In genomic region chr4:129554512-129554911, GRCm38 (mm10) we compare ENCODE assay signal across 10 mouse cellular contexts. TPM values are rescaled to one million over a fixed set of nuclear protein-coding genes. Genes with fewer than 3 reads are reported as not detected.
DNase-seq lines count a peak whose midpoint lies in the region; ATAC-seq and TF ChIP-seq lines count a peak whose summit lies in the region.
"Not testable (repeated sequence)": the region's sequence is repeated elsewhere in the genome, so short reads cannot be mapped to it uniquely, and the experiment has no call there.
"Had no signal": no experiment of that assay in that cellular context is flagged by ENCODE, and none has a peak within 500 bp of the region (broad histone marks: within the 10 kb centered on the region; RNA-seq: fewer than 3 reads in every experiment).

No protein-coding gene starts in this region.

- H3K9ac ChIP-seq in ES-E14 (ENCODE audit: insufficient read depth, low read depth, low read length, poor library complexity, severe bottlenecking); forebrain, postnatal 0 days; hindbrain, embryonic 15.5 days; midbrain, embryonic 16.5 days (ENCODE audit: low read depth, low read length); neural tube, embryonic 15.5 days (replicated peaks): not testable (repeated sequence)

- in situ Hi-C loops in ES-E14 (cut with MboI; ENCODE audit: low sequenced_read_pairs in 2 of 2, unreplicated experiment in 2 of 2): not testable (repeated sequence)

- 64% methylated on average over 6 of the region's 6 CpGs for whole genome bisulfite sequencing in forebrain, postnatal 0 days
- WGBS in hindbrain, embryonic 15.5 days: 57% methylated on average over 6 of the region's 6 CpGs
- WGBS in midbrain, embryonic 16.5 days: 47% methylated on average over 4 of the region's 6 CpGs
- 57% methylated on average over 6 of the region's 6 CpGs for WGBS in neural tube, embryonic 15.5 days

- ATAC-seq in forebrain, postnatal 0 days: peak; percentile 38; the same call in 1 of the 2 replicates
- not testable (repeated sequence) for ATAC-seq in hindbrain, embryonic 15.5 days (ENCODE audit: low FRiP score, low read depth); midbrain, embryonic 16.5 days; neural tube, embryonic 15.5 days (ENCODE audit: low FRiP score)

- DNase-seq in ES-E14 (ENCODE audit: low read depth, low spot score): not testable (repeated sequence)
- DNase-seq in R1 (ENCODE audit: low read depth, low spot score): peak; percentile 52
- DNase-seq in brain, embryonic 14.5 days (ENCODE audit: low read depth): peak; percentile 19
- DNase-seq in forebrain, postnatal 0 days: peak; percentile 36
- DNase-seq in induced T-regulatory cell, adult 2 months (ENCODE audit: low read depth): peak; percentile 22

- peaks cover 5 to 18% of the 10 kb centered on the region in 2 experiments; a peak in 3 of 4 replicates for H3K4me1 ChIP-seq in ES-E14 (ENCODE audit: control insufficient read depth in 2 of 2, insufficient read depth in 2 of 2, low read length in 2 of 2, poor library complexity in 1 of 2)
- H3K4me1 ChIP-seq in forebrain, postnatal 0 days (ENCODE audit: insufficient read depth): not testable (repeated sequence)
- H3K4me1 ChIP-seq in hindbrain, embryonic 15.5 days (replicated peaks): peaks cover 22% of the 10 kb centered on the region
- H3K4me1 ChIP-seq in midbrain, embryonic 16.5 days (ENCODE audit: control insufficient read depth, insufficient read depth, low read length): peaks cover 13% of the 10 kb centered on the region
- peaks cover 20% of the 10 kb centered on the region for H3K4me1 ChIP-seq in neural tube, embryonic 15.5 days

- H3K4me2 ChIP-seq in forebrain, postnatal 0 days (ENCODE audit: low read depth): peak overlapping the region; percentile 89
- peak overlapping the region; percentile 83 for H3K4me2 ChIP-seq in hindbrain, embryonic 15.5 days
- peak overlapping the region; percentile 90 for H3K4me2 ChIP-seq in midbrain, embryonic 16.5 days (ENCODE audit: low read length)
- peak overlapping the region; percentile 94 for H3K4me2 ChIP-seq in neural tube, embryonic 15.5 days

- H3K27ac ChIP-seq in ES-E14 (ENCODE audit: insufficient read depth, low read depth, low read length, poor library complexity, severe bottlenecking); forebrain, postnatal 0 days (ENCODE audit: low read depth, low read length); hindbrain, embryonic 15.5 days (replicated peaks); midbrain, embryonic 16.5 days (ENCODE audit: low read length); neural tube, embryonic 15.5 days (replicated peaks): not testable (repeated sequence)

- not testable (repeated sequence) for H3K27me3 ChIP-seq in forebrain, postnatal 0 days (ENCODE audit: insufficient read depth, low read length); hindbrain, embryonic 15.5 days; midbrain, embryonic 16.5 days (ENCODE audit: control insufficient read depth, insufficient read depth, low read depth, low read length); neural tube, embryonic 15.5 days (replicated peaks)

- TF ChIP-seq POLR2A in brain, embryonic 14.5 days (IDR thresholded peaks at IDR 0.05; ENCODE audit: borderline replicate concordance, extremely low read depth, insufficient read depth, insufficient read length, poor library complexity, severe bottlenecking): not testable (repeated sequence)

- not testable (repeated sequence) for H3K9me3 ChIP-seq in ES-E14 (ENCODE audit: control insufficient read depth, insufficient read depth, low read depth, low read length); forebrain, postnatal 0 days (ENCODE audit: low read length); hindbrain, embryonic 15.5 days; midbrain, embryonic 16.5 days (replicated peaks; ENCODE audit: control insufficient read depth, low read length, poor library complexity, severe bottlenecking); neural tube, embryonic 15.5 days (replicated peaks)

- not testable (repeated sequence) for TF ChIP-seq CTCF in brain, embryonic 14.5 days (IDR thresholded peaks at IDR 0.05; ENCODE audit: borderline replicate concordance, extremely low read depth, insufficient read depth, insufficient read length); forebrain, postnatal 0 days (IDR thresholded peaks at IDR 0.05; ENCODE audit: low read depth)

- H3K36me3 ChIP-seq in ES-E14 (ENCODE audit: control insufficient read depth, insufficient read depth, low read length, poor library complexity, severe bottlenecking); forebrain, postnatal 0 days (ENCODE audit: insufficient read depth); hindbrain, embryonic 15.5 days; midbrain, embryonic 16.5 days (ENCODE audit: control insufficient read depth, insufficient read depth, low read length); neural tube, embryonic 15.5 days: not testable (repeated sequence)

- H3K4me3 ChIP-seq in ES-E14 (ENCODE audit: insufficient read depth in 1 of 2, low read depth in 1 of 2, low read length in 2 of 2, poor library complexity in 1 of 2, severe bottlenecking in 1 of 2); forebrain, postnatal 0 days (ENCODE audit: low read depth, low read length); hindbrain, embryonic 15.5 days; midbrain, embryonic 16.5 days (ENCODE audit: low read depth, low read length): not testable (repeated sequence)
- H3K4me3 ChIP-seq in neural tube, embryonic 15.5 days (replicated peaks): peak overlapping the region; percentile 50; the same call in 1 of the 2 replicates

TF ChIP-seq in ES-E14, 5 proteins besides CTCF, POLR2A, EP300 and RAD21:
- TF ChIP-seq ZNF384 (IDR thresholded peaks at IDR 0.05; ENCODE audit: low read depth, low read length): peak; percentile 83
TF ChIP-seq in ES-E14: peak in this region for 1; not testable (repeated sequence) for 4.

RNA-seq across cellular contexts. Expression of gene Hdac1, which starts 12.0 kb away (rescaled TPM):
- 96.0 and 102 TPM in 2 replicates for total RNA-seq in ES-E14 (2012; rRNA removed)
- 110 and 142 TPM in 2 replicates for polyA plus RNA-seq in brain, embryonic 14.5 days (2012; rRNA removed)
- total RNA-seq in forebrain, postnatal 0 days (2014; rRNA removed): 25.6 and 30.8 TPM in 2 replicates
- 47.3 and 50.7 TPM in 2 replicates for polyA plus RNA-seq in forebrain, postnatal 0 days (2015; fragmentation: Nextera tagmentation; extraction: Ambion mirVana)
- polyA plus RNA-seq in hindbrain, embryonic 15.5 days (2015; fragmentation: Nextera tagmentation; extraction: Ambion mirVana): 84.7 and 92.2 TPM in 2 replicates
- polyA plus RNA-seq in midbrain, embryonic 16.5 days (2015; fragmentation: Nextera tagmentation; extraction: Ambion mirVana): 74.7 and 83.2 TPM in 2 replicates
- 77.8 and 119 TPM in 2 replicates for polyA plus RNA-seq in neural tube, embryonic 15.5 days (2015; fragmentation: Nextera tagmentation; extraction: Ambion mirVana)

RNA-seq across cellular contexts. Expression of gene Lck, which starts 18.9 kb away (rescaled TPM):
- 19.1 and 36.6 TPM in 2 replicates for total RNA-seq in ES-E14 (2012; rRNA removed)
- polyA plus RNA-seq in brain, embryonic 14.5 days (2012; rRNA removed): 9.0 and 9.9 TPM in 2 replicates
- total RNA-seq in forebrain, postnatal 0 days (2014; rRNA removed): 13.9 and 15.3 TPM in 2 replicates
- 14.9 and 17.0 TPM in 2 replicates for polyA plus RNA-seq in forebrain, postnatal 0 days (2015; fragmentation: Nextera tagmentation; extraction: Ambion mirVana)
- 11.7 and 13.6 TPM in 2 replicates for polyA plus RNA-seq in hindbrain, embryonic 15.5 days (2015; fragmentation: Nextera tagmentation; extraction: Ambion mirVana)
- 15.4 and 16.2 TPM in 2 replicates for polyA plus RNA-seq in midbrain, embryonic 16.5 days (2015; fragmentation: Nextera tagmentation; extraction: Ambion mirVana)
- polyA plus RNA-seq in neural tube, embryonic 15.5 days (2015; fragmentation: Nextera tagmentation; extraction: Ambion mirVana): 11.2 and 99.1 TPM in 2 replicates

RNA-seq across cellular contexts. Expression of gene Fam167b, which starts 23.8 kb away (rescaled TPM):
- total RNA-seq in ES-E14 (2012; rRNA removed): not detected in 2 replicates
- 0.63 and 0.82 TPM in 2 replicates for polyA plus RNA-seq in brain, embryonic 14.5 days (2012; rRNA removed)
- total RNA-seq in forebrain, postnatal 0 days (2014; rRNA removed): not detected in 2 replicates
- polyA plus RNA-seq in forebrain, postnatal 0 days (2015; fragmentation: Nextera tagmentation; extraction: Ambion mirVana): 0.23 TPM in 1 of 2 replicates, not detected in the other
- polyA plus RNA-seq in hindbrain, embryonic 15.5 days (2015; fragmentation: Nextera tagmentation; extraction: Ambion mirVana): 0.24 and 0.34 TPM in 2 replicates
- polyA plus RNA-seq in midbrain, embryonic 16.5 days (2015; fragmentation: Nextera tagmentation; extraction: Ambion mirVana): 0.26 TPM in 1 of 2 replicates, not detected in the other
- 1.3 TPM in 1 of 2 replicates, not detected in the other for polyA plus RNA-seq in neural tube, embryonic 15.5 days (2015; fragmentation: Nextera tagmentation; extraction: Ambion mirVana)
- total RNA-seq: common myeloid progenitor, adult 5-6 weeks had no signal
- polyA plus RNA-seq: Patski had no signal

RNA-seq across cellular contexts. Expression of gene Marcksl1, which starts 41.1 kb away (rescaled TPM):
- total RNA-seq in ES-E14 (2012; rRNA removed): 175 and 233 TPM in 2 replicates
- 1,642 and 1,750 TPM in 2 replicates for polyA plus RNA-seq in brain, embryonic 14.5 days (2012; rRNA removed)
- total RNA-seq in forebrain, postnatal 0 days (2014; rRNA removed): 1,946 and 1,960 TPM in 2 replicates
- 2,276 and 2,298 TPM in 2 replicates for polyA plus RNA-seq in forebrain, postnatal 0 days (2015; fragmentation: Nextera tagmentation; extraction: Ambion mirVana)
- 1,671 and 1,849 TPM in 2 replicates for polyA plus RNA-seq in hindbrain, embryonic 15.5 days (2015; fragmentation: Nextera tagmentation; extraction: Ambion mirVana)
- 1,543 and 1,683 TPM in 2 replicates for polyA plus RNA-seq in midbrain, embryonic 16.5 days (2015; fragmentation: Nextera tagmentation; extraction: Ambion mirVana)
- 1,442 and 1,675 TPM in 2 replicates for polyA plus RNA-seq in neural tube, embryonic 15.5 days (2015; fragmentation: Nextera tagmentation; extraction: Ambion mirVana)

RNA-seq across cellular contexts. Expression of gene Eif3i, which starts 45.9 kb away (rescaled TPM):
- total RNA-seq in ES-E14 (2012; rRNA removed): 297 and 328 TPM in 2 replicates
- 297 and 390 TPM in 2 replicates for polyA plus RNA-seq in brain, embryonic 14.5 days (2012; rRNA removed)
- 255 and 301 TPM in 2 replicates for total RNA-seq in forebrain, postnatal 0 days (2014; rRNA removed)
- 226 and 261 TPM in 2 replicates for polyA plus RNA-seq in forebrain, postnatal 0 days (2015; fragmentation: Nextera tagmentation; extraction: Ambion mirVana)
- 203 and 206 TPM in 2 replicates for polyA plus RNA-seq in hindbrain, embryonic 15.5 days (2015; fragmentation: Nextera tagmentation; extraction: Ambion mirVana)
- polyA plus RNA-seq in midbrain, embryonic 16.5 days (2015; fragmentation: Nextera tagmentation; extraction: Ambion mirVana): 187 and 198 TPM in 2 replicates
- 205 and 232 TPM in 2 replicates for polyA plus RNA-seq in neural tube, embryonic 15.5 days (2015; fragmentation: Nextera tagmentation; extraction: Ambion mirVana)
